In genomic region chr16:91729066-91729482, GRCm38 (mm10) we compare ENCODE assay signal across 8 mouse cellular contexts. TPM values are rescaled to one million over a fixed set of nuclear protein-coding genes. Genes with fewer than 3 reads are reported as not detected.
A peak's percentile ranks its signal among the peaks of the same experiment; 100 is the strongest.
DNase-seq lines count a peak whose midpoint lies in the region; ATAC-seq and TF ChIP-seq lines count a peak whose summit lies in the region.

TSS of gene Itsn1 (plus strand) at chr16:91729281.

- ATAC-seq in erythroid progenitor cell, adult 5-6 weeks (replicated peaks; ENCODE audit: low FRiP score, poor library complexity, severe bottlenecking): peak; percentile 82
- ATAC-seq in heart, embryonic 12.5 days (ENCODE audit: insufficient number of reproducible peaks, low FRiP score): peak; percentile 91
- ATAC-seq in liver, embryonic 12.5 days: peak; percentile 87
- ATAC-seq in stomach, embryonic 15.5 days (ENCODE audit: insufficient read depth, low FRiP score, low read depth): peak; percentile 92

- H3K9ac ChIP-seq in heart, embryonic 12.5 days: peak within 1 kb of the TSS; percentile 92
- H3K9ac ChIP-seq in liver, embryonic 12.5 days: peak within 1 kb of the TSS; percentile 79
- H3K9ac ChIP-seq in stomach, embryonic 15.5 days: peak within 1 kb of the TSS; percentile 87

- H3K4me2 ChIP-seq in heart, embryonic 12.5 days: peak within 1 kb of the TSS; percentile 81
- H3K4me2 ChIP-seq in liver, embryonic 12.5 days: peak within 1 kb of the TSS; percentile 99
- H3K4me2 ChIP-seq in stomach, embryonic 15.5 days: peak within 1 kb of the TSS; percentile 75

- peak within 1 kb of the TSS; percentile 94 for H3K27ac ChIP-seq in heart, embryonic 12.5 days (ENCODE audit: poor library complexity, severe bottlenecking)
- peak within 1 kb of the TSS; percentile 88 for H3K27ac ChIP-seq in liver, embryonic 12.5 days
- peak within 1 kb of the TSS; percentile 95 for H3K27ac ChIP-seq in stomach, embryonic 15.5 days

- H3K27me3 ChIP-seq in C2C12 (ENCODE audit: control insufficient read depth, insufficient read depth, insufficient read length): no peaks in the 10 kb centered on the region
- H3K27me3 ChIP-seq in heart, embryonic 12.5 days (replicated peaks): no peaks in the 10 kb centered on the region
- H3K27me3 ChIP-seq in liver, embryonic 12.5 days (replicated peaks): peaks cover 43% of the 10 kb centered on the region
- no peaks in the 10 kb centered on the region for H3K27me3 ChIP-seq in stomach, embryonic 15.5 days (replicated peaks)

- H3K4me1 ChIP-seq in heart, embryonic 12.5 days (replicated peaks): peaks cover 24% of the 10 kb centered on the region
- peaks cover 48% of the 10 kb centered on the region for H3K4me1 ChIP-seq in liver, embryonic 12.5 days
- no peaks in the 10 kb centered on the region for H3K4me1 ChIP-seq in stomach, embryonic 15.5 days

- WGBS in heart, embryonic 12.5 days: 1% methylated on average over 22 of the region's 33 CpGs
- WGBS in liver, embryonic 12.5 days (ENCODE audit: insufficient replicate concordance): under 1% methylated on average over 33 of the region's 33 CpGs
- WGBS in stomach, embryonic 15.5 days: 1% methylated on average over 31 of the region's 33 CpGs

- no peak for TF ChIP-seq CTCF in C2C12 (IDR thresholded peaks at IDR 0.05; ENCODE audit: control insufficient read depth, insufficient read depth, insufficient read length)

- H3K4me3 ChIP-seq in C2C12 (ENCODE audit: insufficient read depth, poor library complexity, severe bottlenecking): peak within 1 kb of the TSS; percentile 56
- H3K4me3 ChIP-seq in heart, embryonic 12.5 days: peak within 1 kb of the TSS; percentile 85
- peak within 1 kb of the TSS; percentile 78 for H3K4me3 ChIP-seq in liver, embryonic 12.5 days
- H3K4me3 ChIP-seq in stomach, embryonic 15.5 days (replicated peaks): peak within 1 kb of the TSS; percentile 90

- peaks cover 89% of the 10 kb centered on the region for H3K79me2 ChIP-seq in C2C12 (ENCODE audit: control insufficient read depth, insufficient read depth)

- peak within 1 kb of the TSS; percentile 75 for H3ac ChIP-seq in C2C12 (ENCODE audit: control insufficient read depth, insufficient read length, low read depth)

- peaks cover 40% of the 10 kb centered on the region for H3K79me3 ChIP-seq in C2C12 (ENCODE audit: low read depth)

- peak; percentile 99 for DNase-seq in brain, embryonic 18.5 days (ENCODE audit: low read depth, low spot score)
- peak; percentile 99 for DNase-seq in kidney, postnatal 10 days
- peak; percentile 96 to 97 for DNase-seq in natural killer cell, adult 2 months (ENCODE audit: low spot score in 2 of 2)

- H3K36me3 ChIP-seq in C2C12 (ENCODE audit: control insufficient read depth, insufficient read depth): no peaks in the 10 kb centered on the region
- peaks cover 11% of the 10 kb centered on the region for H3K36me3 ChIP-seq in heart, embryonic 12.5 days
- peaks cover 8% of the 10 kb centered on the region for H3K36me3 ChIP-seq in liver, embryonic 12.5 days
- no peaks in the 10 kb centered on the region for H3K36me3 ChIP-seq in stomach, embryonic 15.5 days

- no peaks in the 10 kb centered on the region for H3K9me3 ChIP-seq in heart, embryonic 12.5 days (replicated peaks)
- H3K9me3 ChIP-seq in liver, embryonic 12.5 days (replicated peaks): no peaks in the 10 kb centered on the region
- no peaks in the 10 kb centered on the region for H3K9me3 ChIP-seq in stomach, embryonic 15.5 days

TF ChIP-seq in C2C12, 6 proteins besides CTCF, POLR2A, EP300 and RAD21:
- TF ChIP-seq FOSL1 (IDR thresholded peaks at IDR 0.05; ENCODE audit: insufficient read depth, low read length, poor library complexity, severe bottlenecking) (no peak), USF1 (IDR thresholded peaks at IDR 0.05; ENCODE audit: low read depth) (no peak), MYOD1 (IDR thresholded peaks at IDR 0.05; ENCODE audit: control insufficient read depth, insufficient read length, low read depth) (no peak), MAX (IDR thresholded peaks at IDR 0.05) (no peak), CEBPB (IDR thresholded peaks at IDR 0.05; ENCODE audit: low read depth) (no peak), MYOG (IDR thresholded peaks at IDR 0.05; ENCODE audit: control insufficient read depth, extremely low read depth, insufficient read length) (no peak)

RNA-seq across cellular contexts. Expression of gene Itsn1, which starts in this region (rescaled TPM):
- polyA plus RNA-seq in C2C12 (2012; fragmentation: generic; extraction: Trizol): 24.3 TPM
- 133 and 192 TPM in 2 replicates for total RNA-seq in erythroid progenitor cell, adult 5-6 weeks (2015; ENCODE audit: low replicate concordance)
- total RNA-seq in erythroid progenitor cell, adult 5-6 weeks (2017; ENCODE audit: low replicate concordance): 435 and 485 TPM in 2 replicates
- 29.7 and 31.2 TPM in 2 replicates for polyA plus RNA-seq in heart, embryonic 12.5 days (2016; fragmentation: Nextera tagmentation; extraction: Ambion mirVana)
- polyA plus RNA-seq in liver, embryonic 12.5 days (2016; fragmentation: Nextera tagmentation; extraction: Ambion mirVana): 47.5 and 52.3 TPM in 2 replicates
- 19.4 and 21.7 TPM in 2 replicates for polyA plus RNA-seq in stomach, embryonic 15.5 days (2015; fragmentation: Nextera tagmentation; extraction: Ambion mirVana)

Comparison
In these comparisons a context has a peak if more than half of its experiments do, and no peak if none do; other contexts are left out.
1. Peak in every context shown above with its lines: DNase-seq, ATAC-seq, H3K4me3 ChIP-seq and H3K27ac ChIP-seq.